Mouse (Mus musculus) MEL (cell line): Measurements from ENCODE around the gene Ube2f. TPM values are rescaled to one million over a fixed set of nuclear protein-coding genes. Genes with fewer than 3 reads are reported as not detected.
A peak's percentile ranks its signal among the peaks of the same experiment; 100 is the strongest.

Experiments
- DNase-seq: peaks from one replicate; pipeline ENCODE4 v3.0.0; 2011; ENCODE audit warnings: low read depth, low spot score
- H3K27ac ChIP-seq: 2 replicates; pipeline ENCODE4 v1.5.1; 2012; ENCODE audit warnings: low read depth, mild to moderate bottlenecking, control low read depth, low read length, moderate library complexity; ENCODE audit not compliant: control insufficient read depth
- H3K27me3 ChIP-seq, 2 experiments: fragments of 150-350 bp in 1 of 2; sonication (generic) in 1 of 2; 2 replicates each; pipeline ENCODE4 v1.6.1; 2012; ENCODE audit warnings: low read length in 2 of 2, mild to moderate bottlenecking in 2 of 2, improper control_type of control experiment in 1 of 2, moderate library complexity in 1 of 2; ENCODE audit not compliant: insufficient read depth in 2 of 2, control insufficient read depth in 1 of 2
- H3K36me3 ChIP-seq, 2 experiments: 2 replicates each; pipeline ENCODE4 v1.6.1; 2012 to 2014; ENCODE audit warnings: low read length in 2 of 2, improper control_type of control experiment in 1 of 2, inconsistent platforms in 1 of 2, mild to moderate bottlenecking in 1 of 2; ENCODE audit not compliant: insufficient read depth in 2 of 2, control insufficient read depth in 1 of 2
- H3K4me1 ChIP-seq, 2 experiments: fragments of 150-350 bp in 1 of 2; sonication (generic) in 1 of 2; 2 replicates each; pipeline ENCODE4 v1.6.1; 2012; ENCODE audit warnings: low read length in 2 of 2, improper control_type of control experiment in 1 of 2, mild to moderate bottlenecking in 1 of 2; ENCODE audit not compliant: insufficient read depth in 2 of 2, control insufficient read depth in 1 of 2
- H3K4me3 ChIP-seq, 2 experiments: fragments of 150-350 bp in 1 of 2; sonication (generic) in 1 of 2; 2 replicates each; pipeline ENCODE4 v1.5.1; 2012; ENCODE audit warnings: low read depth in 2 of 2, low read length in 2 of 2, mild to moderate bottlenecking in 2 of 2, moderate library complexity in 2 of 2, control low read depth in 1 of 2, improper control_type of control experiment in 1 of 2; ENCODE audit not compliant: control insufficient read depth in 1 of 2, insufficient read depth in 1 of 2
- H3K79me2 ChIP-seq: 2 replicates; pipeline ENCODE4 v1.6.1; 2012; ENCODE audit warnings: mild to moderate bottlenecking, low read length, moderate library complexity; ENCODE audit not compliant: control insufficient read depth, poor library complexity, insufficient read depth
- H3K9ac ChIP-seq: 2 replicates; pipeline ENCODE4 v1.6.1; 2012; ENCODE audit warnings: low read depth, mild to moderate bottlenecking, control low read depth, low read length, moderate library complexity; ENCODE audit not compliant: control insufficient read depth, poor library complexity, severe bottlenecking
- H3K9me3 ChIP-seq: fragments of 150-350 bp; sonication (generic); replicated peaks from 2 replicates; pipeline ENCODE4 v1.6.1; 2012; ENCODE audit warnings: mild to moderate bottlenecking, low read length, improper control_type of control experiment, moderate library complexity; ENCODE audit not compliant: insufficient read depth
- CTCF ChIP-seq, 3 experiments: IDR thresholded peaks in 2 of 3; conservative IDR thresholded peaks in 1 of 3; 2 replicates each; pipeline ENCODE4 v1.5.1; 2011 to 2012; ENCODE audit warnings: low read length in 3 of 3, low read depth in 2 of 3, mild to moderate bottlenecking in 2 of 3, improper control_type of control experiment in 1 of 3, inconsistent platforms in 1 of 3, mixed read lengths in 1 of 3, moderate library complexity in 1 of 3; ENCODE audit not compliant: control insufficient read depth in 1 of 3, insufficient read depth in 1 of 3, poor library complexity in 1 of 3, severe bottlenecking in 1 of 3
- KAT2A ChIP-seq: conservative IDR thresholded peaks from 2 replicates; pipeline ENCODE4 v1.6.1; 2012; ENCODE audit warnings: low read depth, low read length, improper control_type of control experiment, inconsistent platforms
- MAX ChIP-seq: IDR thresholded peaks from 2 replicates; pipeline ENCODE4 v1.6.1; 2011; ENCODE audit warnings: low read length, improper control_type of control experiment
- MXI1 ChIP-seq: IDR thresholded peaks from 2 replicates; pipeline ENCODE4 v1.6.1; 2011; ENCODE audit warnings: mild to moderate bottlenecking, low read depth, low read length, improper control_type of control experiment
- MYB ChIP-seq: IDR thresholded peaks from 2 replicates; pipeline ENCODE4 v1.6.1; 2011; ENCODE audit warnings: mild to moderate bottlenecking, low read depth, low read length, improper control_type of control experiment
- RCOR1 ChIP-seq: IDR thresholded peaks from 2 replicates; pipeline ENCODE4 v1.6.1; 2012; ENCODE audit warnings: low read depth, mild to moderate bottlenecking, inconsistent platforms, low read length, improper control_type of control experiment
- SIN3A ChIP-seq: IDR thresholded peaks from 2 replicates; pipeline ENCODE4 v1.6.1; 2012; ENCODE audit warnings: low read length, improper control_type of control experiment, inconsistent platforms
- SMC3 ChIP-seq: IDR thresholded peaks from 2 replicates; pipeline ENCODE4 v1.6.1; 2011; ENCODE audit warnings: low read depth, low read length, improper control_type of control experiment
- TBP ChIP-seq: IDR thresholded peaks from 2 replicates; pipeline ENCODE4 v1.8.0; 2011; ENCODE audit warnings: low read depth, low read length, improper control_type of control experiment
- TCF12 ChIP-seq: IDR thresholded peaks from 2 replicates; pipeline ENCODE4 v1.6.1; 2014; ENCODE audit warnings: low read depth, mild to moderate bottlenecking, inconsistent platforms, low read length, improper control_type of control experiment, moderate library complexity
- ZC3H11A ChIP-seq: IDR thresholded peaks from 2 replicates; pipeline ENCODE4 v1.6.1; 2012; ENCODE audit warnings: low read depth, mild to moderate bottlenecking, inconsistent platforms, low read length, improper control_type of control experiment
- polyA plus RNA-seq, 2 experiments: library from polyadenylated mRNA; stranded (reverse) in 1 of 2; unstranded in 1 of 2; fragments of >175 nt in 1 of 2; fragments of >200 nt in 1 of 2; gene quantifications; 2 replicates each; pipeline versions ENCODE4 v1.2.1 to v1.2.4; 2012; ENCODE audit warnings: low replicate concordance in 2 of 2, low read depth in 1 of 2; ENCODE audit not compliant: insufficient read length in 2 of 2, insufficient read depth in 1 of 2, missing spikeins in 1 of 2
- total RNA-seq: library from RNA; depleted of rRNA; stranded (reverse); fragments of 300-350 nt; gene quantifications from 2 replicates; pipeline ENCODE4 v1.2.3, GENCODE M21; 2012

Gene Ube2f
- total and polyA plus RNA-seq, 3 experiments = 57.4 to 71.3 TPM; not detected in 1

- Histone ChIP-seq H3K36me3 (peaks cover 2 to 15% of the 10 kb centered on the region in 2 experiments; a peak in 3 of 4 replicates), H3K27me3 (no peaks in the 10 kb centered on the region), H3K4me1 (peaks cover 10 to 18% of the 10 kb centered on the region in 2 experiments), H3K79me2 (peaks cover 45% of the 10 kb centered on the region), H3K4me3 (peak overlapping the region; percentile 79 to 83), H3K9me3 (no peaks in the 10 kb centered on the region), H3K27ac (peak overlapping the region; percentile 52), H3K9ac (peak overlapping the region; percentile 94)
- peak; percentile 46 for DNase-seq
- TF ChIP-seq CTCF (IDR thresholded peaks at IDR 0.05 in 2 of 3, conservative IDR thresholded peaks at IDR 0.05 in 1 of 3; ENCODE audit: control insufficient read depth in 1 of 3, insufficient read depth in 1 of 3, low read depth in 2 of 3, low read length in 3 of 3, poor library complexity in 1 of 3, severe bottlenecking in 1 of 3) (no peak), SIN3A (no peak), RCOR1 (no peak), SMC3 (no peak), ZC3H11A (no peak)
These were observed 477 bp downstream of the Ube2f start for GRCm38 (mm10) chr1:91250415-91251147.

GRCm38 (mm10) chr1:91251148-91251650 lies 1.1 kb downstream of the Ube2f start:
- Histone ChIP-seq H3K4me1 (peaks cover 10 to 18% of the 10 kb centered on the region in 2 experiments), H3K27ac (no peak overlapping the region)
- peak; percentile 63 for DNase-seq

GRCm38 (mm10) chr1:91251927-91252326 lies 1.8 kb downstream of the Ube2f start:
- peak overlapping the region; percentile 2; the same call in 1 of the 2 replicates for H3K9ac ChIP-seq
- H3K4me3 ChIP-seq = peak overlapping the region in 1 of 2 experiments; percentile 79; a peak in 2 of 4 replicates
- no peaks in the 10 kb centered on the region for H3K27me3 ChIP-seq
- H3K36me3 ChIP-seq = peaks cover 2 to 15% of the 10 kb centered on the region in 2 experiments; a peak in 3 of 4 replicates
- DNase-seq = peak; percentile 54
- H3K9me3 ChIP-seq = no peaks in the 10 kb centered on the region
- peaks cover 10 to 18% of the 10 kb centered on the region in 2 experiments for H3K4me1 ChIP-seq
- H3K79me2 ChIP-seq = peaks cover 49% of the 10 kb centered on the region
- TF ChIP-seq TBP (peak; percentile 71), SIN3A (no peak), KAT2A (no peak), MAX (no peak), CTCF (IDR thresholded peaks at IDR 0.05 in 2 of 3, conservative IDR thresholded peaks at IDR 0.05 in 1 of 3; ENCODE audit: control insufficient read depth in 1 of 3, insufficient read depth in 1 of 3, low read depth in 2 of 3, low read length in 3 of 3, poor library complexity in 1 of 3, severe bottlenecking in 1 of 3) (peak; percentile 20 to 63 (median 25); a peak in 5 of 6 replicates)
- TF ChIP-seq, all 39 proteins: peak for 2
- no peak overlapping the region for H3K27ac ChIP-seq

More at GRCm38 (mm10) chr1:91251148-91251650, 1.1 kb downstream of the Ube2f start:
- TF ChIP-seq MYB = no peak
- TF ChIP-seq MXI1 = peak; percentile 19; the same call in 1 of the 2 replicates
- TF ChIP-seq TCF12 = no peak
- Histone ChIP-seq H3K9ac (peak overlapping the region; percentile 94), H3K27me3 (no peaks in the 10 kb centered on the region), H3K4me3 (peak overlapping the region; percentile 79 to 83), H3K36me3 (peaks cover 2 to 15% of the 10 kb centered on the region in 2 experiments; a peak in 3 of 4 replicates), H3K79me2 (peaks cover 45% of the 10 kb centered on the region), H3K9me3 (no peaks in the 10 kb centered on the region)
